Mouse (Mus musculus) stomach, postnatal 0 days (tissue): ENCODE results near the gene Mterf2. TPM values are rescaled to one million over a fixed set of nuclear protein-coding genes. Genes with fewer than 3 reads are reported as not detected.

Experiments used
- ATAC-seq: fragments of 200-750 bp; cut with Nextera tagmentation; 2 replicates; pipeline ENCODE4 v1.8.0; 2017; ENCODE audit not compliant: low FRiP score, low TSS enrichment
- DNase-seq: peaks from one replicate; pipeline ENCODE4 v3.0.0-alpha.2; 2016; ENCODE audit warnings: low spot score
- H3K27ac ChIP-seq: fragments of 300-500 bp; sonication (generic); replicated peaks from 2 replicates; pipeline ENCODE4 v1.5.1; 2014; ENCODE audit warnings: mild to moderate bottlenecking, control low read depth
- H3K27me3 ChIP-seq: fragments of 300-500 bp; sonication (generic); 2 replicates; pipeline ENCODE4 v1.6.1; 2014; ENCODE audit warnings: low read length; ENCODE audit not compliant: control insufficient read depth, insufficient read depth
- H3K36me3 ChIP-seq: fragments of 300-500 bp; sonication (generic); 2 replicates; pipeline ENCODE4 v1.6.1; 2014; ENCODE audit warnings: low read length, mixed read lengths; ENCODE audit not compliant: control insufficient read depth, insufficient read depth
- H3K4me1 ChIP-seq: fragments of 300-500 bp; sonication (generic); replicated peaks from 2 replicates; pipeline ENCODE4 v1.6.1; 2014; ENCODE audit warnings: antibody characterized with exemption; ENCODE audit not compliant: control insufficient read depth, insufficient read depth
- H3K4me2 ChIP-seq: fragments of 300-500 bp; sonication (generic); replicated peaks from 2 replicates; pipeline ENCODE4 v1.6.1; 2014; ENCODE audit warnings: low read depth, mild to moderate bottlenecking, control low read depth, moderate library complexity
- H3K4me3 ChIP-seq: fragments of 300-500 bp; sonication (generic); 2 replicates; pipeline ENCODE4 v1.5.1; 2014; ENCODE audit warnings: low read depth, low read length, control low read depth
- H3K9ac ChIP-seq: fragments of 300-500 bp; sonication (generic); 2 replicates; pipeline ENCODE4 v1.6.1; 2014; ENCODE audit warnings: mild to moderate bottlenecking, low read length, control low read depth, mixed read lengths
- H3K9me3 ChIP-seq: fragments of 300-500 bp; sonication (generic); 2 replicates; pipeline ENCODE4 v1.6.1; 2016; ENCODE audit warnings: low read length; ENCODE audit not compliant: control insufficient read depth
- CTCF ChIP-seq: IDR thresholded peaks from 2 replicates; pipeline ENCODE4 v1.5.1; 2016; ENCODE audit warnings: antibody characterized with exemption, low read depth, mild to moderate bottlenecking, moderate library complexity
- EP300 ChIP-seq: optimal IDR thresholded peaks from 2 replicates; pipeline ENCODE3; 2016; ENCODE audit warnings: antibody characterized with exemption
- WGBS: fragments of 180-500 bp; shearing (Covaris S2); extraction: QIAGEN DNeasy Blood & Tissue Kit; methylation state at CpG from one replicate; pipeline ENCODE4 v1.1.7; 2014; 5-methylcytosine and 5-hydroxymethylcytosine counted together
- polyA plus RNA-seq: library from polyadenylated mRNA; unstranded; fragments of >200 nt; fragmentation: Nextera tagmentation; extraction: Ambion mirVana; gene quantifications from 2 replicates; pipeline ENCODE4 v1.2.1, GENCODE M21; 2015

The Mterf2 gene
- polyA plus RNA-seq, 1 experiment from 2014 or later: 5.4 TPM

DNA sequence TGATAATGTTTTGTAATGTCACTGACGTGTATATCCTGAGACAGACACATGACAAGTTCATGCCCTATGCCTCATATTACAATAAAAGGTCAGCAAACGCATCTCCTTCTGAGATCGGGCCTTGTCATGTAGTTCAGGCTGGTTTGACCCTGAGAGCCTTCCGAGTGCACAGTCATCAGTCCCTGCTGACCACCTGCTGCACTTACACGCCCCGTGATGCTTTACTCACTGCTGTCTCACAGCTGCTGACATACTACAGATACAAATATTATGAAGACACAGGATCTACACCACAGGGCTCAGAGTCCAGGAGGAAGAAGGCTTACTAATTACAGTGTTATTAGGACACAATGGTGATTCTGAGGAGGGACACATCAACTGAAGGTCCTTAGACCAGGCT is 8.7 kb upstream of the Mterf2 start:
- 87% methylated on average over 6 of the region's 6 CpGs for WGBS
- Histone ChIP-seq H3K4me1 (no peaks in the 10 kb centered on the region), H3K27ac (no peak overlapping the region), H3K9me3 (no peaks in the 10 kb centered on the region), H3K36me3 (peaks cover 11% of the 10 kb centered on the region), H3K4me2 (no peak overlapping the region), H3K4me3 (no peak overlapping the region), H3K9ac (no peak overlapping the region), H3K27me3 (no peaks in the 10 kb centered on the region)
- TF ChIP-seq EP300 (no peak), CTCF (no peak)
- DNase-seq: no peak
- no peak for ATAC-seq

DNA sequence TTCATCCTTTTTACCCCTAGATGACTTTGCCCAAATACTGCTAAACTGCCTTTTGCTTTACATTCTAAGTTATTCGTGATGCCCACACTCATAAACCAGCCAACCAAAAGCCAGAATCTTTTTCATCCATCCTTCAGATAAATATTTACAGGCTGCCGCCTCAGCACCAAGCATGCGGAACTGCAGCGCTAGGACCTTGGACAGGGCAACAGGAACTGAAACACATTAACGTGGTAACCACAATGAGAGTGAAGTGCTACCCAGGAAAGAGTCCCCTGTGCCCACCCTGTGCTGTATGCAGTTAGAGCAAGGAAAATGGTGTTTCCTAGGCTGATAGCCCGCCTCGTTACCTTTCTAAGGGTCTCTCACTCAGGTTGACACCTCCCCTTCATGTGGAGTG is 626 bp upstream of the Mterf2 start:
- ATAC-seq (peak; percentile 56; the same call in 1 of the 2 replicates), DNase-seq (peak; percentile 47)
- Histone ChIP-seq H3K36me3 (peaks cover 6% of the 10 kb centered on the region; the same call in 1 of the 2 replicates), H3K4me2 (peak overlapping the region; percentile 62), H3K27ac (no peak overlapping the region), H3K27me3 (no peaks in the 10 kb centered on the region), H3K4me1 (no peaks in the 10 kb centered on the region), H3K4me3 (peak overlapping the region; percentile 64), H3K9me3 (no peaks in the 10 kb centered on the region), H3K9ac (peak overlapping the region; percentile 43)
- WGBS: 12% methylated on average over 7 of the region's 7 CpGs
- no peak for TF ChIP-seq CTCF
- no peak for TF ChIP-seq EP300

DNA sequence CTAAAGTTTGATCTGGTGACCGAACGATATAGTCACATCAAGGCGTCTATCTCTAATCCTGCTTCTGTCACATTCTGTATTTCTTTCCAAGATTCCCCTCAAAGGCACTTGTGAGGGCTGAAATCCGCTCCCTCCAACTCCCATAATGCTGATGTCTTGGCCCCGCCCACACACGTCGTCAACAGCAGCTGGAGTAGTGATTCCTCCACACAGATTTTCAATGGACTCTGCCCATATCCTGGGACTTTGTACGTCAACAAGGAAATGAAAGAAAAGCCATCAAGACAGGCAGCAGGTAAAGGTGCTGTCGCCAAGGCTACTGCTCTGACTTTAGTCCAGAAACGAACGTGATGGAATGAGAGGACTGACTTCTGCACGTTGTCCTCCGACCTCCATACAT is 2.6 kb downstream of the Mterf2 start:
- 78% methylated on average over 13 of the region's 13 CpGs for WGBS
- no peak overlapping the region for H3K9ac ChIP-seq
- DNase-seq (peak; percentile 45), ATAC-seq (peak; percentile 11; the same call in 1 of the 2 replicates)
- H3K27ac ChIP-seq: no peak overlapping the region
- H3K4me2 ChIP-seq: no peak overlapping the region
- no peaks in the 10 kb centered on the region for H3K27me3 ChIP-seq
- no peaks in the 10 kb centered on the region for H3K4me1 ChIP-seq
- TF ChIP-seq CTCF (no peak), EP300 (no peak)
- peaks cover 6% of the 10 kb centered on the region; the same call in 1 of the 2 replicates for H3K36me3 ChIP-seq
- no peak overlapping the region for H3K4me3 ChIP-seq
- H3K9me3 ChIP-seq: no peaks in the 10 kb centered on the region

DNA sequence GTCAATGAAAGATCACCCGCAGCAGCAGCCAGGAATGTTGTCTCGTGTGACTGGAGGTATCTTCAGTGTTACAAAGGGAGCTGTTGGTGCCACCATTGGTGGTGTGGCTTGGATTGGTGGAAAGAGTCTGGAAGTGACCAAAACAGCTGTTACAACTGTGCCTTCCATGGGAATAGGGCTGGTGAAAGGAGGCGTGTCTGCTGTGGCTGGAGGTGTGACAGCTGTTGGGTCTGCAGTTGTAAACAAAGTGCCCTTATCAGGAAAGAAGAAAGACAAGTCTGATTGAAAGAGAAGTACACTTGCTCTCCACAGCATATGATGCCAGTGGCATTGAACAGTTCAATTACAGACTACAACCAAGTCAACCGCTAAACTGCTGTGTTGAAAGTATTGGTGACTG is 13.4 kb downstream of the Mterf2 start:
- Histone ChIP-seq H3K9me3 (no peaks in the 10 kb centered on the region), H3K4me1 (no peaks in the 10 kb centered on the region), H3K9ac (no peak overlapping the region), H3K4me2 (no peak overlapping the region), H3K27ac (no peak overlapping the region), H3K27me3 (no peaks in the 10 kb centered on the region), H3K36me3 (peaks cover 3% of the 10 kb centered on the region; the same call in 1 of the 2 replicates), H3K4me3 (no peak overlapping the region)
- no peak for DNase-seq
- WGBS: 78% methylated on average over 4 of the region's 4 CpGs
- no peak for ATAC-seq
- TF ChIP-seq EP300: no peak
- no peak for TF ChIP-seq CTCF

DNA sequence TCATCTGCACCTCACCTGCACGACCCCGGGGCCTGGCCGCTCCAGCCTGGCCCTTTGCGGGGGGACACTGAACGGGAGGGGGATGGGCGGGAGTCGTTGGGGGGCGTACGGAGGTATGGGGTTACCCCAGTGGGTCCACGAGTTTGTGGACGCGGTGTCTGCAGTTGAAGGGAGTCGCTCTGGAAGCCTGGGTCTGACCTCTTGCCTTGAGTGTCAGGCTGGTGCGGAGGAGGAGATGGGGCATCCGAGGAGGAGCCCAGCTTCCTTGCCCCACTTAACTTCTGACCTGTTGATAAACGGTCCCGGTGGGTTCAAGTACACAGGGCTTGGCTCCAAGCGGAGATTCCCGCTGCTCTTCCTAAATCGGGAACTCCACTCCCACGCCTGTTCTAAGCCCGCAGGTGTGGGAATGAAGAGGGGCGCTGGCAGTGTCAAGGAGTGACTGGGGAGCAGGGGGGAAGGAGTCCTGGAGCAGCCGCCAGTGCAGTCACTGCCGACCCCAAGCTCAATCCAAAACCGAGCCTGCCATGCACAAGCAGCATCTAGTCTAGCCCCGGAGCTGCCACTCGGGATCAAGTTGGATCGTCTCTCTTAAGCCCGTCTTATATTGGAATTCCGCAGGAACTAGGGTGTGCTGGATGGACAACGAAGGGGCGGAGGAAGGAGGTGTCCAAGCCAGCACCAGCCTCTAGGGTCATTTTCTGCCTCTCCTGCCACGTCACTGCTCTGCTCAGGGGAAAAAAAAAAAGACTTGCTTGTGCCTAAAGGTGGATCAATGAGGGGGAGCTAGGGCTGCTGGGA is 24.5 kb downstream of the Mterf2 start:
- Histone ChIP-seq H3K4me3 (peak overlapping the region; percentile 92), H3K27ac (peak overlapping the region; percentile 80), H3K9me3 (no peaks in the 10 kb centered on the region), H3K27me3 (no peaks in the 10 kb centered on the region), H3K36me3 (no peaks in the 10 kb centered on the region), H3K4me1 (no peaks in the 10 kb centered on the region), H3K9ac (peak overlapping the region; percentile 93), H3K4me2 (peak overlapping the region; percentile 68)
- peak; percentile 43 for DNase-seq
- under 1% methylated on average over 34 of the region's 34 CpGs for WGBS
- TF ChIP-seq CTCF (0 out of 2 replicates have a peak, but pooled peaks have one; percentile 5), EP300 (no peak)
- ATAC-seq: peak; percentile 58
